Mouse (Mus musculus) stomach, postnatal 0 days (tissue): ENCODE results near the gene Clec16a. TPM values are rescaled to one million over a fixed set of nuclear protein-coding genes. Genes with fewer than 3 reads are reported as not detected.

Experiments
- ATAC-seq: fragments of 200-750 bp; cut with Nextera tagmentation; 2 replicates; pipeline ENCODE4 v1.8.0; 2017; ENCODE audit not compliant: low FRiP score, low TSS enrichment
- DNase-seq: peaks from one replicate; pipeline ENCODE4 v3.0.0-alpha.2; 2016; ENCODE audit warnings: low spot score
- H3K27ac ChIP-seq: fragments of 300-500 bp; sonication (generic); replicated peaks from 2 replicates; pipeline ENCODE4 v1.5.1; 2014; ENCODE audit warnings: mild to moderate bottlenecking, control low read depth
- H3K27me3 ChIP-seq: fragments of 300-500 bp; sonication (generic); 2 replicates; pipeline ENCODE4 v1.6.1; 2014; ENCODE audit warnings: low read length; ENCODE audit not compliant: control insufficient read depth, insufficient read depth
- H3K36me3 ChIP-seq: fragments of 300-500 bp; sonication (generic); 2 replicates; pipeline ENCODE4 v1.6.1; 2014; ENCODE audit warnings: low read length, mixed read lengths; ENCODE audit not compliant: control insufficient read depth, insufficient read depth
- H3K4me1 ChIP-seq: fragments of 300-500 bp; sonication (generic); replicated peaks from 2 replicates; pipeline ENCODE4 v1.6.1; 2014; ENCODE audit warnings: antibody characterized with exemption; ENCODE audit not compliant: control insufficient read depth, insufficient read depth
- H3K4me2 ChIP-seq: fragments of 300-500 bp; sonication (generic); replicated peaks from 2 replicates; pipeline ENCODE4 v1.6.1; 2014; ENCODE audit warnings: low read depth, mild to moderate bottlenecking, control low read depth, moderate library complexity
- H3K4me3 ChIP-seq: fragments of 300-500 bp; sonication (generic); 2 replicates; pipeline ENCODE4 v1.5.1; 2014; ENCODE audit warnings: low read depth, low read length, control low read depth
- H3K9ac ChIP-seq: fragments of 300-500 bp; sonication (generic); 2 replicates; pipeline ENCODE4 v1.6.1; 2014; ENCODE audit warnings: mild to moderate bottlenecking, low read length, control low read depth, mixed read lengths
- H3K9me3 ChIP-seq: fragments of 300-500 bp; sonication (generic); 2 replicates; pipeline ENCODE4 v1.6.1; 2016; ENCODE audit warnings: low read length; ENCODE audit not compliant: control insufficient read depth
- CTCF ChIP-seq: IDR thresholded peaks from 2 replicates; pipeline ENCODE4 v1.5.1; 2016; ENCODE audit warnings: antibody characterized with exemption, low read depth, mild to moderate bottlenecking, moderate library complexity
- EP300 ChIP-seq: optimal IDR thresholded peaks from 2 replicates; pipeline ENCODE3; 2016; ENCODE audit warnings: antibody characterized with exemption
- WGBS: fragments of 180-500 bp; shearing (Covaris S2); extraction: QIAGEN DNeasy Blood & Tissue Kit; methylation state at CpG from one replicate; pipeline ENCODE4 v1.1.7; 2014; 5-methylcytosine and 5-hydroxymethylcytosine counted together
- polyA plus RNA-seq: library from polyadenylated mRNA; unstranded; fragments of >200 nt; fragmentation: Nextera tagmentation; extraction: Ambion mirVana; gene quantifications from 2 replicates; pipeline ENCODE4 v1.2.1, GENCODE M21; 2015

Clec16a gene
- polyA plus RNA-seq, 1 experiment from 2014 or later, result 28.1 TPM

DNA sequence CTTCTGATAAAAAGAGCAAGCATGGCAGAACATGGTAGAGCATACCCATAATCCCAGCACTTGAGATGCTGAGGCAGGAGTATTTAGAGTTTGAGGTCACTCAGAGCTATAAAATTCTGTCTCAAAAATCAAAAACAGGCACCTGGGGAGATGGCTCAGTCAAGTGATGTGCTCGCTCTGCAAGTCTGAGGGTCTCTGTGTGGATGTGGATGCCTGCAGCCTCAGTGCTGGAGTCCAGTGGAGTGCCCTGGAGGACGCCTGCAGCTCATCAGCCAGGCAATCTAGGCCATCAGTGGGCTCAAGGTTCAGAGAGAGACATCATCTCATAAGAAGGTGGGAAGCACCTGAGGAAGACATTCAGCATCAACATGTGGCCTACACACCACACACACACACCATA, 137.4 kb downstream of the Clec16a start:
- Histone ChIP-seq H3K36me3 (no peaks in the 10 kb centered on the region), H3K4me2 (no peak overlapping the region), H3K4me3 (no peak overlapping the region), H3K9ac (no peak overlapping the region), H3K4me1 (no peaks in the 10 kb centered on the region), H3K27me3 (no peaks in the 10 kb centered on the region), H3K9me3 (no peaks in the 10 kb centered on the region), H3K27ac (no peak overlapping the region)
- WGBS, result 93% methylated on average over 2 of the region's 2 CpGs
- TF ChIP-seq EP300, result no peak
- TF ChIP-seq CTCF, result no peak
- DNase-seq (no peak), ATAC-seq (no peak)

DNA sequence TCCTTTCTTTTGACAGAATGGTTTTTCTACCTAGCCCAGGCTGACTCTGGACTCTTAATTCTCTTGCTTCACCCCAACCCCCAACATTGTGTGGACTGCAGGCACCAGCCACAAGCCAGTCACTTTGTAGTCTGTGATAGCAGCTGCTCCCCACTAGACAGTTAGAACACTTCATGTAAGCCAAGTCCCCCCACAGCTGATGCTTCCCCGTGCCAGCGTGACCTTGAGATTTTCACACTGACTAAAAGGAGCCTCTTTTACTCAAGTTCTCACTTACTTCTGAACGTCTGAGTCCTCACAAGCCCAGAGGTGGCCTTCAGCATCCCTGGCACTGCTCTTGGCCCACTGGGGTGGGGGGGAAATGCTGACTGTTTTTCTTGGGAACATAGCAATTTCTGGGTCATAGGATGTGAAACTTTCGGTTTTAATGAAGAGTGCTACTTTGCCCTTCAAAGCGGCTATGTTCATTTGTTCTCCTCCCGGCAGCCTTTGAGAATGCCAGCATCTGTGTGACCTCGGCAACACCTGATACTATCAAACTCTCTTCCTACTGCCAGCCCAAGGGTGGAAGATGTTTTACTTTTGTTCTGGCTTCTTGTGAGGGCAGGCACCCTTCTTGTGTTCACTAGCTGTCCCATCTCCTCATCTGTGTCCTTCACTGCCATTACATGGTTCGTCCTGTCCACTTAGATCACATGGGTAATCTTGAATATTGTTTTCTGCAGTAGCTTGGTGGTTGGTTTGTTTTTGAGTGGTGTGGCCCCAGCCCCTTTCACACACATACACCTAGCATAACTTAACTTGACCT, 138.3 kb downstream of the Clec16a start:
- Histone ChIP-seq H3K27ac (no peak overlapping the region), H3K9ac (no peak overlapping the region), H3K27me3 (no peaks in the 10 kb centered on the region), H3K9me3 (no peaks in the 10 kb centered on the region), H3K4me3 (no peak overlapping the region), H3K36me3 (no peaks in the 10 kb centered on the region), H3K4me2 (no peak overlapping the region), H3K4me1 (no peaks in the 10 kb centered on the region)
- no peak for TF ChIP-seq CTCF
- no peak for TF ChIP-seq EP300
- ATAC-seq (no peak), DNase-seq (no peak)
- WGBS, result 80% methylated on average over 8 of the region's 8 CpGs

DNA sequence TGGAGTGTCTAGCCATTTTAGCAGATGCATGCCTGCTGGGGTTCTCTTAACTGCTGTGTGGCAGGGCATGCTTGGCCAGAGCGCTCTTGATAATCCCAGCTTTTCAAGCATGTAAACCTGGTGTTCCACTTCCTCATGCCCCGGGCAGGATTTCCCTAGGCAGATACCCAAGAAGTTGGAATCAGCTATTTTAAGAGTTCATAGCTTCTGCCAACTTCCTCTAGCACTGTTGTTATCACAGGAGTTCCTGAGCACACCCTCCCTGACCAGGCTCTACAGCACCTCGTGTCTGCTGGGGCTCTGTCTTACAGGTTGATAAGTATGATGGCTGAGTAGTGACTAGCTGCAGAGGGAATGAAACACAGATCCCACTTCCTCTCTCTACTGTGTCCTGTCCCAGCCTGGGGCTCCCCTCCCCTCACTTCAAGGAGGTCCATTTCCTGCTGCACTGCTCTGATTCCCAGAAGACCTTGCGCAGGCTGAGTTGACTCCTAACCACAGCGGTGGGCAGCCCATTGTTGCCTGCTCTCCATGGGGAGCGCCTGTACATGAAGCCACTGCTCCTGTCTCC, 144.7 kb downstream of the Clec16a start:
- ATAC-seq (peak; percentile 63), DNase-seq (no peak)
- H3K9me3 ChIP-seq, result no peaks in the 10 kb centered on the region
- WGBS, result 63% methylated on average over 6 of the region's 6 CpGs
- no peak overlapping the region for H3K9ac ChIP-seq
- no peak overlapping the region for H3K4me2 ChIP-seq
- no peak overlapping the region for H3K27ac ChIP-seq
- no peaks in the 10 kb centered on the region for H3K27me3 ChIP-seq
- H3K4me1 ChIP-seq, result 0 out of 2 replicates have a peak, but pooled peaks cover 5% of the 10 kb centered on the region
- no peaks in the 10 kb centered on the region for H3K36me3 ChIP-seq
- no peak overlapping the region for H3K4me3 ChIP-seq
- TF ChIP-seq EP300 (no peak), CTCF (no peak)

DNA sequence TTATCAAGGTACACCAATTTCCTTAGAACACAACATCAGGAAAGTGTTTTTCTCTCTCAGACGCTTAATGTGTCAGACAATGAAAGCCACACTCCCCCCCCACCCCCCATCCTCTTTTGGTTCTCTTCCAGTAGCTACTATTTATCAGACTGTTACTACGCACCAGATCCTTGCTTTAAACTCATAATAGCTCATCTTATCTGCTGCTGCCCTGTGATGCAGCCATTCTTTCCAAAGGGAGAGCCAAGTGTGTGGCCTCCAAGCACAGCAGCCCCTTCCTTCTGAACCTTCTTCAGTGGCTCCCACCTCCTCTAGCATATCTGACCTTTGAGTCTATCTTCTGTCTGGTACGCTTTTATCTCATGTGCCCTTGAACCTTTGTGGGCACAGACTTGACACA, 145.3 kb downstream of the Clec16a start:
- ATAC-seq (no peak), DNase-seq (no peak)
- H3K9me3 ChIP-seq, result no peaks in the 10 kb centered on the region
- H3K36me3 ChIP-seq, result no peaks in the 10 kb centered on the region
- no peak overlapping the region for H3K9ac ChIP-seq
- TF ChIP-seq CTCF (no peak), EP300 (no peak)
- no peak overlapping the region for H3K4me2 ChIP-seq
- 67% methylated on average over 3 of the region's 3 CpGs for WGBS
- H3K27ac ChIP-seq, result no peak overlapping the region
- no peaks in the 10 kb centered on the region for H3K27me3 ChIP-seq
- H3K4me1 ChIP-seq, result 0 out of 2 replicates have a peak, but pooled peaks cover 5% of the 10 kb centered on the region
- no peak overlapping the region for H3K4me3 ChIP-seq

DNA sequence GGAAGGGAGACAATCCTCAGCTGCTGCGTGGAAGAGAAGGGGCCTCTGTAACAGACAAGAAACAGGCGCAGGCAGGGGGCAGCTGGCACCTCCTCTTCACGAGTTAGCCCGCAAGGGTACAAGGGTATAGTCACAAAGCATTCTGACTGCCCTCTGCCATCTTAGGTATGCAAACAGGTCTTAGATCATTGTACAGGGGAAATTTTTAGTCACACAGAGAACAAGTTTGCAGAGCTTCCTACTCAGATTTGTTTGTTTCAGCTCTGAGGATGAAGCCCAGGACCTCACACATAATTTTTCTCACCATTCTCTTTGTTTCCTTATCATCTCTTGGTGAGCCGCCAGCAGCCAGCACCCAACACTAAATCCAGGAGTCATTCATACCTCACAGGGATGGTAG, 146.6 kb downstream of the Clec16a start:
- no peaks in the 10 kb centered on the region for H3K36me3 ChIP-seq
- no peak overlapping the region for H3K27ac ChIP-seq
- 0 out of 2 replicates have a peak, but pooled peaks cover 5% of the 10 kb centered on the region for H3K4me1 ChIP-seq
- ATAC-seq (no peak), DNase-seq (no peak)
- WGBS, result 71% methylated on average over 5 of the region's 5 CpGs
- TF ChIP-seq EP300 (no peak), CTCF (no peak)
- no peaks in the 10 kb centered on the region for H3K27me3 ChIP-seq
- no peak overlapping the region for H3K4me2 ChIP-seq
- no peak overlapping the region for H3K4me3 ChIP-seq
- no peak overlapping the region for H3K9ac ChIP-seq
- H3K9me3 ChIP-seq, result no peaks in the 10 kb centered on the region

DNA sequence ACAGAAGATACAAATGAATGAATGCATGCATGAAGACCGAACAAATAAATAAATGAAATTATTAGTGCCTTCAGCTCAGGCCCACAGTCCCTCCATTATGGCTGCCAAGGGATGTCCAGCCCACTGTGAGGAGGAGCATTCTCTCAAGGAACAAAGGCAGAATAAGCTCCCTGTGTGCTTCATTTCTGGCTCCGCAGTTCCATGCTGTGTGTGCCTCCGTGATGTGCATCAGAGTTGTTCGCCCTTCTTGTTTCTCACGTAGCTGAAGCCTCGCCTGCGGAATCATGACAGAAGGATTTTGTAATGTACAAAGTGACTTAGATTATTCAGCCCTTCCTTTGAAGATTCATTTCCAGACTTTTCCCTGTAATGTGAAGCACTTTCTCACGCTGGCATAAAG, 147.7 kb downstream of the Clec16a start:
- H3K27me3 ChIP-seq, result no peaks in the 10 kb centered on the region
- H3K4me2 ChIP-seq, result no peak overlapping the region
- no peaks in the 10 kb centered on the region for H3K9me3 ChIP-seq
- 87% methylated on average over 8 of the region's 8 CpGs for WGBS
- no peak overlapping the region for H3K4me3 ChIP-seq
- H3K9ac ChIP-seq, result no peak overlapping the region
- no peaks in the 10 kb centered on the region for H3K36me3 ChIP-seq
- 0 out of 2 replicates have a peak, but pooled peaks cover 5% of the 10 kb centered on the region for H3K4me1 ChIP-seq
- TF ChIP-seq EP300 (no peak), CTCF (no peak)
- no peak overlapping the region for H3K27ac ChIP-seq
- DNase-seq, result no peak
- ATAC-seq, result no peak
